Comparison of ENCODE assay signal across 7 mouse cellular contexts in the genomic region with DNA sequence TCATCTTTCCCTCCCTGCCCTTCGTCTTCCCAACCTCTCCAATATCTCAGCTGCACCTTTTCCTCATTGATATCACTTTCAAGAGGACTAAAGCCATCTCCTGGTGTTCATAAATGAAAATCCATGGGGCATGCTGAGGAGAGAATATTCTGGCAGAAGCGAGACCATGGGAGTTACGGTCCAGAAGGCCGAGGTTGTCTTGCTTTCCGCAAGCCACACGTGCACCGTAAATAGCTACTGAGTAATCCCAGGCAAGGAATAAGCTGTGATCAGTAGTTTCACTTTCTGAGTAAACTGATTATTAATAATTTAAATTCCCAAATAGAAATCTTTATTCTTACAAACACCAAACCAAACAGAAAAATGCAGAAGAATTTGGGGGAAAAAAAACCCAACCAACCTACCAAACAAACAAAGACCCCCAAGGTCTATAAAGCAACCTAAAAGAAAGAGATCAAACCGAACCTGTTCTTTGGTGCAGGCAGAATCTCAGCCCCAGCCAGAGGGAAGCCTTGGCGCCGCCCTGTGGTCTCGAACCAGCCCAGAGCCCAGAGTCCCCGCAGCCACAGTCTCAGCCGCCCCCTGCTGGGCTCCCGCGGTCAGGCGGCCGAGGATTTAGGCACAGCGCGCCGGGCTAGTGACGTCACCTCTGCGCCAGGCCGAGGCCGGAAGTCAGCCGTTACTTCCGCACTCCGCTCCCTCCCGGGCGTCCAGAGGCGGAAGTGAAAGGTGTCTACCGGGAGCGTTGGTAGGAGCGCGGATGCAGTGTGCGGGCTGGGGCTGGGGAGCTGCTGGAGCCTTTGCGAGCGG. TPM values are rescaled to one million over a fixed set of nuclear protein-coding genes. Genes with fewer than 3 reads are reported as not detected.
DNase-seq lines count a peak whose midpoint lies in the region; ATAC-seq and TF ChIP-seq lines count a peak whose summit lies in the region.
"Not testable (repeated sequence)": the region's sequence is repeated elsewhere in the genome, so short reads cannot be mapped to it uniquely, and the experiment has no call there.

TSS of gene Mterf1b (plus strand) at position 697 of the 810 bp plus-strand sequence.

- DNase-seq in T-cell, adult 2 months (ENCODE audit: low spot score) = peak; percentile 6
- DNase-seq in left cerebral cortex, adult 2 months (ENCODE audit: extremely low spot score in 1 of 2, low spot score in 2 of 2); lung, postnatal 0 days (ENCODE audit: low spot score): not testable (repeated sequence)

- peak within 1 kb of the TSS; percentile 45 for H3K4me3 ChIP-seq in forebrain, embryonic 16.5 days (replicated peaks; ENCODE audit: low read length)
- peak within 1 kb of the TSS; percentile 45 for H3K4me3 ChIP-seq in hindbrain, embryonic 13.5 days
- peak within 1 kb of the TSS; percentile 56 for H3K4me3 ChIP-seq in left cerebral cortex, adult 2 months
- H3K4me3 ChIP-seq in lung, postnatal 0 days (ENCODE audit: low read depth, low read length) = peak within 1 kb of the TSS; percentile 42
- peak within 1 kb of the TSS; percentile 28 for H3K4me3 ChIP-seq in neural tube, embryonic 12.5 days

- not testable (repeated sequence) for TF ChIP-seq CTCF in left cerebral cortex, adult 2 months (IDR thresholded peaks at IDR 0.05)
- TF ChIP-seq CTCF in lung, postnatal 0 days (IDR thresholded peaks at IDR 0.05) = peak; percentile 33

- H3K27me3 ChIP-seq in forebrain, embryonic 16.5 days (replicated peaks; ENCODE audit: control insufficient read depth, insufficient read depth, low read length); hindbrain, embryonic 13.5 days; lung, postnatal 0 days (replicated peaks; ENCODE audit: insufficient read depth, low read length); neural tube, embryonic 12.5 days (replicated peaks): not testable (repeated sequence)

- peak within 1 kb of the TSS; percentile 43 for H3K9ac ChIP-seq in forebrain, embryonic 16.5 days (replicated peaks; ENCODE audit: low read depth, low read length)
- peak within 1 kb of the TSS; percentile 65 for H3K9ac ChIP-seq in hindbrain, embryonic 13.5 days
- not testable (repeated sequence) for H3K9ac ChIP-seq in lung, postnatal 0 days (replicated peaks; ENCODE audit: low read depth)
- H3K9ac ChIP-seq in neural tube, embryonic 12.5 days = peak within 1 kb of the TSS; percentile 4; the same call in 1 of the 2 replicates

- 62% methylated on average over 11 of the region's 37 CpGs for WGBS in forebrain, embryonic 16.5 days
- WGBS in hindbrain, embryonic 13.5 days = 57% methylated on average over 12 of the region's 37 CpGs
- WGBS in lung, postnatal 0 days = 60% methylated on average over 11 of the region's 37 CpGs
- WGBS in neural tube, embryonic 12.5 days = 60% methylated on average over 12 of the region's 37 CpGs

- H3K4me2 ChIP-seq in forebrain, embryonic 16.5 days (ENCODE audit: low read length) = peak within 1 kb of the TSS; percentile 86
- H3K4me2 ChIP-seq in hindbrain, embryonic 13.5 days = peak within 1 kb of the TSS; percentile 71
- H3K4me2 ChIP-seq in lung, postnatal 0 days (replicated peaks; ENCODE audit: low read depth, low read length) = peak within 1 kb of the TSS; percentile 73
- peak within 1 kb of the TSS; percentile 61 for H3K4me2 ChIP-seq in neural tube, embryonic 12.5 days (replicated peaks)

- H3K36me3 ChIP-seq in forebrain, embryonic 16.5 days (ENCODE audit: control insufficient read depth, insufficient read depth); hindbrain, embryonic 13.5 days; lung, postnatal 0 days (ENCODE audit: insufficient read depth, low read length); neural tube, embryonic 12.5 days: not testable (repeated sequence)

- H3K9me3 ChIP-seq in forebrain, embryonic 16.5 days (ENCODE audit: control insufficient read depth, low read length); hindbrain, embryonic 13.5 days; lung, postnatal 0 days (ENCODE audit: low read length); neural tube, embryonic 12.5 days: not testable (repeated sequence)

- peak; percentile 99 for ATAC-seq in common myeloid progenitor, adult 5-6 weeks (replicated peaks; ENCODE audit: low read depth, poor library complexity, severe bottlenecking)
- ATAC-seq in forebrain, embryonic 16.5 days = peak; percentile 99
- ATAC-seq in hindbrain, embryonic 13.5 days (ENCODE audit: low FRiP score) = peak; percentile 99
- peak; percentile 99 for ATAC-seq in lung, postnatal 0 days
- ATAC-seq in neural tube, embryonic 12.5 days (ENCODE audit: low FRiP score, low read depth) = peak; percentile 99

- not testable (repeated sequence) for H3K4me1 ChIP-seq in forebrain, embryonic 16.5 days (replicated peaks; ENCODE audit: control insufficient read depth, insufficient read depth, low read length); hindbrain, embryonic 13.5 days (replicated peaks); lung, postnatal 0 days (ENCODE audit: insufficient read depth, low read depth, low read length); neural tube, embryonic 12.5 days

- TF ChIP-seq EP300 in lung, postnatal 0 days (IDR thresholded peaks at IDR 0.05) = not testable (repeated sequence)

- H3K27ac ChIP-seq in forebrain, embryonic 16.5 days (ENCODE audit: low read length); hindbrain, embryonic 13.5 days; left cerebral cortex, adult 2 months; lung, postnatal 0 days (ENCODE audit: low read length); neural tube, embryonic 12.5 days: not testable (repeated sequence)

- intact Hi-C loops in left cerebral cortex, adult 2 months (cut with DNase I) = loop anchor here (2.0 kb wide), 1 partner anchor 87 kb away; the partner anchor contains the start of gene Cyp51

RNA-seq across cellular contexts. Expression of gene Mterf1b, which starts in this region (rescaled TPM):
- total RNA-seq in common myeloid progenitor, adult 5-6 weeks (2017) = 0.34 and 5.2 TPM in 2 replicates
- 4.1 and 4.9 TPM in 2 replicates for polyA plus RNA-seq in forebrain, embryonic 16.5 days (2015; fragmentation: Nextera tagmentation; extraction: Ambion mirVana)
- 2.9 and 3.6 TPM in 2 replicates for polyA plus RNA-seq in hindbrain, embryonic 13.5 days (2015; fragmentation: Nextera tagmentation; extraction: Ambion mirVana)
- total RNA-seq in left cerebral cortex, adult 2 months (2021) = 1 to 10 TPM; 4.9 to 5.7 TPM
- polyA plus RNA-seq in lung, postnatal 0 days (2015; fragmentation: Nextera tagmentation; extraction: Ambion mirVana) = 1.9 and 2.5 TPM in 2 replicates
- 2.7 and 3.8 TPM in 2 replicates for polyA plus RNA-seq in neural tube, embryonic 12.5 days (2016; fragmentation: Nextera tagmentation; extraction: Ambion mirVana)
